Mouse (Mus musculus): ENCODE measurements around the gene Ssxb9.

DNA sequence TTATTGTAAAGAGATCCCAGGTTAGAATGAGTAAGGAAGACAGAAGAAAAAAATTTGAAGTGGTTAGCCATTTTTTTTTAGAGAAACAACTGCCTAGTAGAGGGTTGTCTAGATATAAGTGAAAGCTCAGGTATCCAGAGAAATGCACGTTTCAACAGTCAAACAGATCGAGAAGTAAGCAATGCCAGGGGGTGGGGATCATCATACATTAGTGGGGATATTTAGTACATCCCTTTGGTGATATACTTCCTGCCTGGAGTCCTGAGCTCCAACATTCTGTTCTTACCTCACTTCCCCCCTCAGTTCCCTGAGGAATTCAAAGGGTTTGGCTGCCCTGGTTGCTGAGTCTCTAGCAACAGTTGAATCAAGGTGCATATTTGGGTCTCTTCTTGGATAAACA, 39.7 kb upstream of the Ssxb9 start, which contains the start of gene Ssxb10:
- TF ChIP-seq CTCF (IDR thresholded peaks at IDR 0.05; ENCODE audit: borderline replicate concordance, insufficient read depth, low read depth, low read length) (no peak), POLR2A (IDR thresholded peaks at IDR 0.05; ENCODE audit: borderline replicate concordance, insufficient read depth, low read length) (no peak)

Data from cerebellum, adult 2 months (tissue).